Mouse (Mus musculus) CH12.LX (cell line): ENCODE measurements around the gene Pcbp4. TPM values are rescaled to one million over a fixed set of nuclear protein-coding genes. Genes with fewer than 3 reads are reported as not detected.

Experiments used
- DNase-seq: peaks from one replicate; pipeline ENCODE4 v3.0.0-alpha.2; 2013; ENCODE audit errors: extremely low read depth
- H3K27ac ChIP-seq: 2 replicates; pipeline ENCODE4 v1.5.1; 2012; ENCODE audit warnings: low read depth, mild to moderate bottlenecking, control low read depth, moderate library complexity; ENCODE audit not compliant: insufficient read depth
- H3K27me3 ChIP-seq: replicated peaks from 2 replicates; pipeline ENCODE3; 2012; ENCODE audit warnings: inconsistent platforms
- H3K36me3 ChIP-seq, 2 experiments: replicated peaks in 1 of 2; 2 replicates each; pipeline versions ENCODE3 to v1.6.1; 2012; ENCODE audit warnings: inconsistent platforms in 1 of 2, low read length in 1 of 2, mild to moderate bottlenecking in 1 of 2, mixed read lengths in 1 of 2, moderate library complexity in 1 of 2; ENCODE audit not compliant: control insufficient read depth in 1 of 2, insufficient read depth in 1 of 2
- H3K4me1 ChIP-seq, 2 experiments: 2 replicates each; pipeline ENCODE4 v1.6.1; 2012; ENCODE audit warnings: inconsistent platforms in 1 of 2, moderate library complexity in 1 of 2; ENCODE audit not compliant: insufficient read depth in 2 of 2, control insufficient read depth in 1 of 2
- H3K4me2 ChIP-seq: 2 replicates; pipeline ENCODE4 v1.6.1; 2012; ENCODE audit warnings: low read depth, mild to moderate bottlenecking, control low read depth; ENCODE audit not compliant: poor library complexity, insufficient read depth, severe bottlenecking
- H3K4me3 ChIP-seq, 3 experiments: fragments of 150-350 bp in 1 of 3; sonication (generic) in 1 of 3; replicated peaks in 1 of 3; 2 replicates each; pipeline versions ENCODE3 to v1.5.1; 2011 to 2012; ENCODE audit warnings: low read depth in 2 of 3, low read length in 2 of 3, mild to moderate bottlenecking in 2 of 3, moderate library complexity in 2 of 3, control low read depth in 1 of 3, improper control_type of control experiment in 1 of 3, inconsistent platforms in 1 of 3, mixed read lengths in 1 of 3; ENCODE audit not compliant: poor library complexity in 1 of 3
- H3K79me2 ChIP-seq: replicated peaks from 2 replicates; pipeline ENCODE4 v1.6.1; 2012; ENCODE audit warnings: mild to moderate bottlenecking, moderate library complexity; ENCODE audit not compliant: control insufficient read depth, poor library complexity, insufficient read depth, severe bottlenecking; ENCODE audit errors: extremely low read depth
- H3K9ac ChIP-seq: 2 replicates; pipeline ENCODE4 v1.6.1; 2012; ENCODE audit warnings: low read depth, mild to moderate bottlenecking, control low read depth, moderate library complexity; ENCODE audit not compliant: insufficient read depth
- H3K9me3 ChIP-seq: replicated peaks from 2 replicates; pipeline ENCODE3; 2012; ENCODE audit warnings: low read length, inconsistent platforms, mixed read lengths
- CHD1 ChIP-seq: IDR thresholded peaks from 2 replicates; pipeline ENCODE4 v1.6.1; 2012; ENCODE audit warnings: low read depth, low read length, improper control_type of control experiment, inconsistent platforms
- ELF1 ChIP-seq: IDR thresholded peaks from 2 replicates; pipeline ENCODE4 v1.6.1; 2014; ENCODE audit warnings: low read depth, mild to moderate bottlenecking, inconsistent platforms, low read length, improper control_type of control experiment
- EP300 ChIP-seq: IDR thresholded peaks from 2 replicates; pipeline ENCODE4 v1.6.1; 2011; ENCODE audit warnings: low read length, improper control_type of control experiment
- ETS1 ChIP-seq: conservative IDR thresholded peaks from 2 replicates; pipeline ENCODE4 v1.6.1; 2012; ENCODE audit warnings: low read depth, mild to moderate bottlenecking, inconsistent platforms, low read length, improper control_type of control experiment, moderate library complexity
- HCFC1 ChIP-seq: IDR thresholded peaks from 2 replicates; pipeline ENCODE4 v1.6.1; 2012; ENCODE audit warnings: low read depth, mild to moderate bottlenecking, inconsistent platforms, low read length, improper control_type of control experiment
- IRF4 ChIP-seq: IDR thresholded peaks from 2 replicates; pipeline ENCODE4 v1.6.1; 2014; ENCODE audit warnings: low read depth, mild to moderate bottlenecking, inconsistent platforms, low read length, improper control_type of control experiment
- JUND ChIP-seq: conservative IDR thresholded peaks from 2 replicates; pipeline ENCODE4 v1.6.1; 2011; ENCODE audit warnings: low read depth, low read length, improper control_type of control experiment
- MAFK ChIP-seq: IDR thresholded peaks from 2 replicates; pipeline ENCODE4 v1.6.1; 2011; ENCODE audit warnings: low read length, improper control_type of control experiment; ENCODE audit not compliant: insufficient replicate concordance
- MAZ ChIP-seq: IDR thresholded peaks from 2 replicates; pipeline ENCODE4 v1.6.1; 2012; ENCODE audit warnings: low read depth, mild to moderate bottlenecking, inconsistent platforms, low read length, improper control_type of control experiment, moderate library complexity
- MXI1 ChIP-seq: IDR thresholded peaks from 2 replicates; pipeline ENCODE4 v1.6.1; 2011; ENCODE audit warnings: mild to moderate bottlenecking, low read depth, low read length, improper control_type of control experiment
- NRF1 ChIP-seq: IDR thresholded peaks from 2 replicates; pipeline ENCODE4 v1.6.1; 2014; ENCODE audit warnings: low read depth, mild to moderate bottlenecking, inconsistent platforms, low read length, improper control_type of control experiment, moderate library complexity
- PAX5 ChIP-seq: IDR thresholded peaks from 2 replicates; pipeline ENCODE4 v1.6.1; 2012; ENCODE audit warnings: low read length, inconsistent platforms, mixed read lengths
- POLR2AphosphoS2 ChIP-seq: IDR thresholded peaks from 2 replicates; pipeline ENCODE4 v1.6.1; 2011; ENCODE audit warnings: low read depth, low read length, improper control_type of control experiment
- TBP ChIP-seq: conservative IDR thresholded peaks from 2 replicates; pipeline ENCODE4 v1.6.1; 2011; ENCODE audit warnings: low read depth, low read length, improper control_type of control experiment
- TCF12 ChIP-seq: IDR thresholded peaks from 2 replicates; pipeline ENCODE4 v1.6.1; 2014; ENCODE audit warnings: low read depth, mild to moderate bottlenecking, inconsistent platforms, low read length, improper control_type of control experiment
- UBTF ChIP-seq: IDR thresholded peaks from 2 replicates; pipeline ENCODE4 v1.6.1; 2012; ENCODE audit warnings: low read depth, mild to moderate bottlenecking, inconsistent platforms, low read length, improper control_type of control experiment, moderate library complexity
- USF1 ChIP-seq: IDR thresholded peaks from 2 replicates; pipeline ENCODE4 v1.6.1; 2014; ENCODE audit warnings: low read depth, mild to moderate bottlenecking, inconsistent platforms, low read length, improper control_type of control experiment
- USF2 ChIP-seq: conservative IDR thresholded peaks from 2 replicates; pipeline ENCODE4 v1.6.1; 2011; ENCODE audit warnings: low read depth, low read length, improper control_type of control experiment
- ZC3H11A ChIP-seq: IDR thresholded peaks from 2 replicates; pipeline ENCODE4 v1.6.1; 2012; ENCODE audit warnings: low read depth, mild to moderate bottlenecking, inconsistent platforms, low read length, improper control_type of control experiment
- ZKSCAN1 ChIP-seq: IDR thresholded peaks from 2 replicates; pipeline ENCODE4 v1.6.1; 2012; ENCODE audit warnings: low read depth, inconsistent platforms, low read length, improper control_type of control experiment, borderline replicate concordance
- ZMIZ1 ChIP-seq: IDR thresholded peaks from 2 replicates; pipeline ENCODE4 v1.6.1; 2012; ENCODE audit warnings: low read depth, mild to moderate bottlenecking, inconsistent platforms, low read length, improper control_type of control experiment
- ZNF384 ChIP-seq: IDR thresholded peaks from 2 replicates; pipeline ENCODE4 v1.6.1; 2012; ENCODE audit warnings: low read depth, low read length, improper control_type of control experiment, inconsistent platforms
- dilution Hi-C: fragments of 300-500 bp; cut with MboI; formaldehyde crosslinking; loops from 2 replicates; pipeline ENCODE4 v1.14.3; 2020; ENCODE audit warnings: low sequenced_read_pairs; ENCODE audit not compliant: extremely low pct_unique_long_range_greater_than_20kb, extremely low pct_ligation_motif_present
- in situ Hi-C: fragments of 300-500 bp; cut with MboI; formaldehyde crosslinking; loops from 3 replicates; pipeline ENCODE4 v1.14.3; 2019; ENCODE audit warnings: low sequenced_read_pairs, low pct_ligation_motif_present, low pct_unique_long_range_greater_than_20kb, mixed read lengths
- polyA plus RNA-seq: library from polyadenylated mRNA; unstranded; fragments of >175 nt; gene quantifications from 2 replicates; pipeline ENCODE4 v1.2.1, GENCODE M21; 2012; ENCODE audit warnings: low read depth; ENCODE audit not compliant: insufficient read length
- total RNA-seq, 2 experiments: library from RNA; depleted of rRNA; stranded (reverse); fragments of 300-350 nt in 1 of 2; fragments of >200 nt in 1 of 2; gene quantifications; 2 replicates each; pipeline ENCODE4 v1.2.3; 2012 to 2014

Gene Pcbp4
- total and polyA plus RNA-seq, 3 experiments = 44.0 to 54.2 (median 44.1) TPM

GRCm38 (mm10) chr9:106473081-106473752 is 20.1 kb downstream of the Pcbp4 start:
- Histone ChIP-seq H3K9me3 (no peaks in the 10 kb centered on the region), H3K4me1 (peaks cover 0 to 39% of the 10 kb centered on the region in 2 experiments; a peak in 3 of 4 replicates), H3K79me2 (peaks cover 11% of the 10 kb centered on the region), H3K9ac (no peak overlapping the region), H3K4me2 (no peak overlapping the region), H3K36me3 (peaks cover 2 to 39% of the 10 kb centered on the region in 2 experiments), H3K27me3 (no peaks in the 10 kb centered on the region), H3K4me3 (no peak overlapping the region), H3K27ac (no peak overlapping the region)
- in situ Hi-C loops = no loop called here
- no peak for DNase-seq
- TF ChIP-seq MAZ (no peak), PAX5 (no peak), IRF4 (no peak), TCF12 (no peak), UBTF (no peak), ZNF384 (no peak)
- dilution Hi-C loops = no loop called here

GRCm38 (mm10) chr9:106473753-106474105 is 20.6 kb downstream of the Pcbp4 start:
- H3K36me3 ChIP-seq = peaks cover 2 to 40% of the 10 kb centered on the region in 2 experiments
- no peak for DNase-seq
- H3K79me2 ChIP-seq = peaks cover 16% of the 10 kb centered on the region
- H3K9ac ChIP-seq = no peak overlapping the region
- TF ChIP-seq ZKSCAN1 = no peak
- no peak for TF ChIP-seq MAFK
- no peak for TF ChIP-seq ZC3H11A
- no peak for TF ChIP-seq USF2
- TF ChIP-seq ETS1 = no peak
- no peak for TF ChIP-seq JUND
- TF ChIP-seq NRF1 = no peak
- no peak for TF ChIP-seq ZMIZ1
- TF ChIP-seq MXI1 = no peak
- no peak for TF ChIP-seq CHD1
- TF ChIP-seq TBP = no peak
- no peak for TF ChIP-seq POLR2AphosphoS2
- no peak for TF ChIP-seq USF1
- TF ChIP-seq HCFC1 = no peak
- TF ChIP-seq EP300 = no peak
- TF ChIP-seq ELF1 = no peak
- TF ChIP-seq ZNF384 = no peak
- dilution Hi-C loops (no loop called here), in situ Hi-C loops (no loop called here)
- H3K9me3 ChIP-seq = no peaks in the 10 kb centered on the region
- no peak overlapping the region for H3K27ac ChIP-seq
- H3K4me2 ChIP-seq = no peak overlapping the region
- no peak overlapping the region for H3K4me3 ChIP-seq
- no peaks in the 10 kb centered on the region for H3K27me3 ChIP-seq
- H3K4me1 ChIP-seq = peaks cover 0 to 43% of the 10 kb centered on the region in 2 experiments; a peak in 3 of 4 replicates
